Mouse (Mus musculus): Measurements from ENCODE around the gene Foxn2. TPM values are rescaled to one million over a fixed set of nuclear protein-coding genes. Genes with fewer than 3 reads are reported as not detected.
A peak's percentile ranks its signal among the peaks of the same experiment; 100 is the strongest.

Foxn2 gene
- polyA plus RNA-seq, 1 experiment from 2014 or later = 11.0 TPM

- Histone ChIP-seq H3K9ac (ENCODE audit: low read depth, low read length) (no peak overlapping the region), H3K27ac (ENCODE audit: low read length) (no peak overlapping the region), H3K27me3 (ENCODE audit: control insufficient read depth, insufficient read depth, low read depth, low read length) (no peaks in the 10 kb centered on the region), H3K9me3 (replicated peaks; ENCODE audit: control insufficient read depth, low read length) (no peaks in the 10 kb centered on the region), H3K36me3 (ENCODE audit: control insufficient read depth, insufficient read depth) (peaks cover 2% of the 10 kb centered on the region; the same call in 1 of the 2 replicates), H3K4me2 (ENCODE audit: low read depth, low read length) (no peak overlapping the region), H3K4me1 (ENCODE audit: control insufficient read depth, low read depth, low read length) (no peaks in the 10 kb centered on the region), H3K4me3 (ENCODE audit: low read depth, low read length) (no peak overlapping the region)
- WGBS (ENCODE audit: insufficient replicate concordance) = 85% methylated on average over 9 of the region's 9 CpGs
- no peak for ATAC-seq (ENCODE audit: low read depth)
Observed at GRCm38 (mm10) chr17:88493551-88493950, 53.0 kb downstream of the Foxn2 start.

- Histone ChIP-seq H3K4me3 (ENCODE audit: low read depth, low read length) (no peak overlapping the region), H3K9ac (ENCODE audit: low read depth, low read length) (no peak overlapping the region), H3K27ac (ENCODE audit: low read length) (no peak overlapping the region), H3K36me3 (ENCODE audit: control insufficient read depth, insufficient read depth) (peaks cover 2% of the 10 kb centered on the region; the same call in 1 of the 2 replicates), H3K27me3 (ENCODE audit: control insufficient read depth, insufficient read depth, low read depth, low read length) (no peaks in the 10 kb centered on the region), H3K4me1 (ENCODE audit: control insufficient read depth, low read depth, low read length) (no peaks in the 10 kb centered on the region), H3K9me3 (replicated peaks; ENCODE audit: control insufficient read depth, low read length) (no peaks in the 10 kb centered on the region), H3K4me2 (ENCODE audit: low read depth, low read length) (no peak overlapping the region)
- WGBS (ENCODE audit: insufficient replicate concordance) = 86% methylated on average over 14 of the region's 14 CpGs
- no peak for ATAC-seq (ENCODE audit: low read depth)
Observed at GRCm38 (mm10) chr17:88494121-88494771, 53.7 kb downstream of the Foxn2 start.

DNA sequence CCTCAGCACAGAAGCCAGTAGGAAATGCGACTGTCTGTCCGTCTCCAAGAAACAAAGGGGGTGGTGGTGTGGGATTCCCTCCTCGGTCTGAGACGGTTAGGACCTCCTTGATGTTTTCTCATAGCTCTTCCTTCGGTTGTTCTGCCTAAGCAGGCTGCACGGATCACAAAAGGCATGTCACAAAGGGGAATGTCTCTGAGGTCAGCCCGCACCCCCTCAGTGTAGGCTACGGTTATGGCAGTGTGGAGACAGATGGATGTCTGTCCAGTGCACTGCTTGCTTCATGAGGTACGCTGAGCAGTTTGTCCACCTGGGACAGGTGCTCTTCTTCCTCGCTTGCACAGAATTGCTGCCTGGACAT lies 54.2 kb downstream of the Foxn2 start:
- no peaks in the 10 kb centered on the region for H3K4me1 ChIP-seq (ENCODE audit: control insufficient read depth, low read depth, low read length)
- ATAC-seq (ENCODE audit: low read depth) = no peak
- H3K9me3 ChIP-seq (replicated peaks; ENCODE audit: control insufficient read depth, low read length) = no peaks in the 10 kb centered on the region
- no peak overlapping the region for H3K27ac ChIP-seq (ENCODE audit: low read length)
- peaks cover 2% of the 10 kb centered on the region; the same call in 1 of the 2 replicates for H3K36me3 ChIP-seq (ENCODE audit: control insufficient read depth, insufficient read depth)
- WGBS (ENCODE audit: insufficient replicate concordance) = 82% methylated on average over 10 of the region's 10 CpGs
- no peaks in the 10 kb centered on the region for H3K27me3 ChIP-seq (ENCODE audit: control insufficient read depth, insufficient read depth, low read depth, low read length)
- H3K4me3 ChIP-seq (ENCODE audit: low read depth, low read length) = no peak overlapping the region
- no peak overlapping the region for H3K4me2 ChIP-seq (ENCODE audit: low read depth, low read length)
- H3K9ac ChIP-seq (ENCODE audit: low read depth, low read length) = no peak overlapping the region

DNA sequence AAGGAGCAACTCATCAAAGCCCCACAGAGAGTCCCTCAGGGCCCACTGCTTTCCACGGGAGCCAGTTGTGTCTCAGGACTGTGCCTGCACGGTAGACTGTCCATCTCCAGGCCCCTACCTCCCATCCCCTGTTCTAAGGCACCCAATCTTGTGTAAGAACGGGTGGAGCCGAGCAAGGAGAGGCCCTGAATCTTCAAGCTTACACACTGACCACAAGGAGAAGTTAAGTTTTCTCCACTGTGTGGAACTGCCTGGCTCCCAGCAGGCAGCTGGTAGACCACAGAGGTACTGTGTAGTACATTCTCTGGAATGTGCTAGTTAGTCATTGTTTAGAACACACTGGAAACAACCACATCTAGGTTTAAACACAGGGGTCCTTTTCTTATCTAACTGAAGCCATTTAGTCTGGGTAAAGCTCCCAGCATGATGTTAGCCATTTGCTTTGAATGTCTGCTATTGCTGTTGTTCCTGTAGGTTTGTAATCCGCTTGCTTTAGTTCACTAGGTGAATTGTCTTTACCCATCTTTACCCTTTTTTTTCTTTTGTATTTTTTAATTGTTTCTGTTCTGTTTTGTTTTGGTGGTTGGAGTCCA lies 57.7 kb downstream of the Foxn2 start:
- Histone ChIP-seq H3K36me3 (ENCODE audit: control insufficient read depth, insufficient read depth) (no peaks in the 10 kb centered on the region; the same call in 1 of the 2 replicates), H3K27ac (ENCODE audit: low read length) (no peak overlapping the region), H3K9ac (ENCODE audit: low read depth, low read length) (no peak overlapping the region), H3K4me3 (ENCODE audit: low read depth, low read length) (no peak overlapping the region), H3K9me3 (replicated peaks; ENCODE audit: control insufficient read depth, low read length) (no peaks in the 10 kb centered on the region), H3K27me3 (ENCODE audit: control insufficient read depth, insufficient read depth, low read depth, low read length) (no peaks in the 10 kb centered on the region), H3K4me2 (ENCODE audit: low read depth, low read length) (no peak overlapping the region), H3K4me1 (ENCODE audit: control insufficient read depth, low read depth, low read length) (no peaks in the 10 kb centered on the region)
- WGBS (ENCODE audit: insufficient replicate concordance) = 58% methylated on average over 5 of the region's 5 CpGs
- ATAC-seq (ENCODE audit: low read depth) = peak; percentile 41; the same call in 1 of the 2 replicates

DNA sequence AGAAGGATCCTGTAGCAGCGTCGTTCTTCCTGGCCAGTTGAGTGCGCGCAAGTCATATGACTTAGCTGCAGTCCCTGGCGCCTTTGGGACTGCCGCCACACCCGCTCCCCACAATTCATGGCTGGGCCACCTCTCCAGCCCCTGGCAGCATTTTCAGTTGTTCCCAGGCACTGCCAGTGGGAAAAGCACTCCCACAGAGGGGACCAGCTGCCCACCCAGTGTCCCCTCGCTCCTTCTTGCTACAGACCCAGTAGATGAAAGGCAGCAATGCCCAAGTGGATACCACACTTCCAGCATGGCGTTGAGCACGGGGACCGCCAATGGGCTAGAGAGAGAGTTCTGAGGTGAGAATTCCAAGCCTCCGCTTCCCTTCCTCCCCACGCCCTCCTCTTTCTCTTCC lies 63.5 kb downstream of the Foxn2 start:
- no peak overlapping the region for H3K4me3 ChIP-seq (ENCODE audit: low read depth, low read length)
- no peaks in the 10 kb centered on the region for H3K4me1 ChIP-seq (ENCODE audit: control insufficient read depth, low read depth, low read length)
- no peaks in the 10 kb centered on the region for H3K9me3 ChIP-seq (replicated peaks; ENCODE audit: control insufficient read depth, low read length)
- H3K27ac ChIP-seq (ENCODE audit: low read length) = no peak overlapping the region
- no peak overlapping the region for H3K9ac ChIP-seq (ENCODE audit: low read depth, low read length)
- WGBS (ENCODE audit: insufficient replicate concordance) = 92% methylated on average over 13 of the region's 13 CpGs
- H3K27me3 ChIP-seq (ENCODE audit: control insufficient read depth, insufficient read depth, low read depth, low read length) = no peaks in the 10 kb centered on the region
- H3K4me2 ChIP-seq (ENCODE audit: low read depth, low read length) = no peak overlapping the region
- H3K36me3 ChIP-seq (ENCODE audit: control insufficient read depth, insufficient read depth) = no peaks in the 10 kb centered on the region
- no peak for ATAC-seq (ENCODE audit: low read depth)

GRCm38 (mm10) chr17:88505275-88505723 lies 64.8 kb downstream of the Foxn2 start:
- ATAC-seq (ENCODE audit: low read depth) = no peak
- Histone ChIP-seq H3K4me2 (ENCODE audit: low read depth, low read length) (no peak overlapping the region), H3K27me3 (ENCODE audit: control insufficient read depth, insufficient read depth, low read depth, low read length) (no peaks in the 10 kb centered on the region), H3K4me3 (ENCODE audit: low read depth, low read length) (no peak overlapping the region), H3K27ac (ENCODE audit: low read length) (no peak overlapping the region), H3K4me1 (ENCODE audit: control insufficient read depth, low read depth, low read length) (no peaks in the 10 kb centered on the region), H3K36me3 (ENCODE audit: control insufficient read depth, insufficient read depth) (no peaks in the 10 kb centered on the region), H3K9ac (ENCODE audit: low read depth, low read length) (no peak overlapping the region), H3K9me3 (replicated peaks; ENCODE audit: control insufficient read depth, low read length) (no peaks in the 10 kb centered on the region)
- WGBS (ENCODE audit: insufficient replicate concordance) = 35% methylated on average over 10 of the region's 10 CpGs

GRCm38 (mm10) chr17:88505941-88506340 lies 65.4 kb downstream of the Foxn2 start:
- no peak for ATAC-seq (ENCODE audit: low read depth)

DNA sequence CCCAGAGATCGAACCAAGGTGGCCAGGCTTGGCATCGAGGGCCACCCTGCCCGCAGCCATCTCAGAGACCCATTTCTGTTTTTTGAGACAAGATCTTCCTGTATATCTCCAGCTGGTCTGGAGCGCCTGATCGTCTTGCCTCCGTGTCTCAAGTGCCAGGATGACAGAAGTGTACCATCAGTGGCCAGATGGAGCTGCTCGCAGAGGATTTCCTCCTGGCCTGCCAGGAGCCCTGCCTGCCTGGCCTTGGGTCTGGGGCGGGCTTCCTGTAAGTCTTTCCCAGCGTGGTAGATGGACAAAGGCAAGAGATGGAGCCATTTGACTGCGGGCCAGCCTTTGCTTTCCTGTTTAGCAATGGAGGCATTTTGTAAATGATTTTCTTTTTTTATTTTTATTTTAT lies 66.9 kb downstream of the Foxn2 start:
- no peak for ATAC-seq (ENCODE audit: low read depth)
- H3K27me3 ChIP-seq (ENCODE audit: control insufficient read depth, insufficient read depth, low read depth, low read length) = no peaks in the 10 kb centered on the region

More at GRCm38 (mm10) chr17:88505941-88506340, 65.4 kb downstream of the Foxn2 start:
- Histone ChIP-seq H3K4me3 (ENCODE audit: low read depth, low read length) (no peak overlapping the region), H3K36me3 (ENCODE audit: control insufficient read depth, insufficient read depth) (no peaks in the 10 kb centered on the region), H3K4me1 (ENCODE audit: control insufficient read depth, low read depth, low read length) (no peaks in the 10 kb centered on the region; the same call in 1 of the 2 replicates), H3K27ac (ENCODE audit: low read length) (no peak overlapping the region), H3K9me3 (replicated peaks; ENCODE audit: control insufficient read depth, low read length) (no peaks in the 10 kb centered on the region), H3K27me3 (ENCODE audit: control insufficient read depth, insufficient read depth, low read depth, low read length) (no peaks in the 10 kb centered on the region), H3K4me2 (ENCODE audit: low read depth, low read length) (no peak overlapping the region), H3K9ac (ENCODE audit: low read depth, low read length) (no peak overlapping the region)
- WGBS (ENCODE audit: insufficient replicate concordance) = 83% methylated on average over 15 of the region's 15 CpGs

DNA sequence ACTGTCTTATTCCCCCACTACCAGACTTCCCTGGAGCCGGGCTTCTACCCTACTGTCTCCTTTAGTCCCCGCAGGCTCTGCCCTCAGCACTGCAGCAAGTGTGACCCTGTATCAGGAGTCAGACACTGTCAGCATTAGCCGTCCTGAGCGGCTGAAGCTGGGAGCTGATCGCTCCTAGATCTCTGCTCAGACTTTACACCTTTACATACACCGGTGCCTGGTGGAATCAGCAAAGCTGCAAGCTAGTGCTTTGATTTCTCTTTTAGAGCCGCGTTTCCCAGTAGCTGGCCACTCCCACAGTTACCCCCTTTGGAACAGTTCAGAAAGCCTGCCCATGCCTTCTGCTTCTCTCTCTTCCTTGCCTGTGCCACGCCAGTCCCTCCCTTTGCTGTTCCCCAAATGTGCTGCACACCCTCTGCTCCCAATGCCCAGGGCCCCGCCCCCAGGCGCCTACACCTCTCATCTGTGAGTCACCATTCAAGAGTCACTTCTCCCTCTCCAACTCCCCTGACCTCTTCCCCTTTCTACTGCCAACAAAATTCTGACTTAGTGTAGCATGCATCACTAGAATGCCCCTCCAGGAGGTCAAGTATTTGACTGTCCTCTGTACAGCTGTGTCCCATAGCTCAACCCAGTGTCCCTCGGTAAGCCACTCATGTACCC lies 68.5 kb downstream of the Foxn2 start:
- peak overlapping the region; percentile 28 for H3K4me2 ChIP-seq (ENCODE audit: low read depth, low read length)
- 20% methylated on average over 12 of the region's 12 CpGs for WGBS (ENCODE audit: insufficient replicate concordance)
- no peak overlapping the region for H3K4me3 ChIP-seq (ENCODE audit: low read depth, low read length)
- H3K27ac ChIP-seq (ENCODE audit: low read length) = no peak overlapping the region
- H3K27me3 ChIP-seq (ENCODE audit: control insufficient read depth, insufficient read depth, low read depth, low read length) = no peaks in the 10 kb centered on the region
- H3K9me3 ChIP-seq (replicated peaks; ENCODE audit: control insufficient read depth, low read length) = no peaks in the 10 kb centered on the region
- H3K36me3 ChIP-seq (ENCODE audit: control insufficient read depth, insufficient read depth) = no peaks in the 10 kb centered on the region
- ATAC-seq (ENCODE audit: low read depth) = peak; percentile 70
- no peaks in the 10 kb centered on the region; the same call in 1 of the 2 replicates for H3K4me1 ChIP-seq (ENCODE audit: control insufficient read depth, low read depth, low read length)
- 0 out of 2 replicates have a peak overlapping the region, but pooled peaks have one; percentile 4 for H3K9ac ChIP-seq (ENCODE audit: low read depth, low read length)

More for the DNA sequence above, 66.9 kb downstream of the Foxn2 start:
- whole genome bisulfite sequencing (ENCODE audit: insufficient replicate concordance) = 65% methylated on average over 10 of the region's 10 CpGs
- no peak overlapping the region for H3K4me2 ChIP-seq (ENCODE audit: low read depth, low read length)
- H3K9me3 ChIP-seq (replicated peaks; ENCODE audit: control insufficient read depth, low read length) = no peaks in the 10 kb centered on the region
- no peak overlapping the region for H3K4me3 ChIP-seq (ENCODE audit: low read depth, low read length)
- H3K4me1 ChIP-seq (ENCODE audit: control insufficient read depth, low read depth, low read length) = no peaks in the 10 kb centered on the region; the same call in 1 of the 2 replicates
- H3K27ac ChIP-seq (ENCODE audit: low read length) = no peak overlapping the region
- no peak overlapping the region for H3K9ac ChIP-seq (ENCODE audit: low read depth, low read length)
- no peaks in the 10 kb centered on the region for H3K36me3 ChIP-seq (ENCODE audit: control insufficient read depth, insufficient read depth)

Measured in liver, embryonic 16.5 days (tissue).